Mouse (Mus musculus) heart, adult 10 weeks (tissue): ENCODE measurements around the gene Hnrnpul2. TPM values are rescaled to one million over a fixed set of nuclear protein-coding genes. Genes with fewer than 3 reads are reported as not detected.

Experiments used
- polyA plus RNA-seq: library from polyadenylated mRNA; stranded (reverse); fragments of 350-450 nt; fragmentation: Illumina TruSeq; extraction: RNeasy Lipid Tissue Mini Kit (QIAGEN cat#74804); gene quantifications from one replicate; pipeline ENCODE4 v1.2.3, GENCODE M21; 2014; ENCODE audit warnings: low read depth, low replicate concordance

Hnrnpul2 gene
- polyA plus RNA-seq, 1 experiment from 2014 or later, result 53.1 TPM

Other genes starting within 250 kb of the Hnrnpul2 start
- 0.65 TPM for gene Slc22a8, start 228.8 kb upstream of the Hnrnpul2 start, polyA plus RNA-seq
- not detected for gene Slc22a6, start 202.0 kb upstream of the Hnrnpul2 start, polyA plus RNA-seq
- gene Chrm1, start 156.2 kb upstream of the Hnrnpul2 start, polyA plus RNA-seq, result not detected
- gene Slc3a2, start 96.6 kb upstream of the Hnrnpul2 start, polyA plus RNA-seq, result 53.3 TPM
- 21.9 TPM for gene Wdr74, start 84.2 kb upstream of the Hnrnpul2 start, polyA plus RNA-seq
- not detected for gene 1700092M07Rik, start 79.3 kb upstream of the Hnrnpul2 start, polyA plus RNA-seq
- gene Stx5a, start 78.6 kb upstream of the Hnrnpul2 start, polyA plus RNA-seq, result 51.6 TPM
- 80.9 TPM for gene Nxf1, start 62.9 kb upstream of the Hnrnpul2 start, polyA plus RNA-seq
- 132 TPM for gene Tmem223, start 49.0 kb upstream of the Hnrnpul2 start, polyA plus RNA-seq
- gene Tmem179b, start 45.5 kb upstream of the Hnrnpul2 start, polyA plus RNA-seq, result 18.0 TPM
- gene Taf6l, start 33.6 kb upstream of the Hnrnpul2 start, polyA plus RNA-seq, result 4.8 TPM
- gene Polr2g, start 21.4 kb upstream of the Hnrnpul2 start, polyA plus RNA-seq, result 84.7 TPM
- gene Zbtb3, start 17.5 kb upstream of the Hnrnpul2 start, polyA plus RNA-seq, result 1.9 TPM
- 19.7 TPM for gene Ttc9c, start 677 bp upstream of the Hnrnpul2 start, polyA plus RNA-seq
- not detected for gene AC129217.1, start 9.8 kb downstream of the Hnrnpul2 start, polyA plus RNA-seq
- gene Bscl2, start 17.5 kb downstream of the Hnrnpul2 start, polyA plus RNA-seq, result 28.4 TPM
- gene Gng3, start 19.2 kb downstream of the Hnrnpul2 start, polyA plus RNA-seq, result not detected
- 3.0 TPM for gene Lrrn4cl, start 30.8 kb downstream of the Hnrnpul2 start, polyA plus RNA-seq
- gene Ubxn1, start 51.5 kb downstream of the Hnrnpul2 start, polyA plus RNA-seq, result 129 TPM
- gene Uqcc3, start 60.9 kb downstream of the Hnrnpul2 start, polyA plus RNA-seq, result 58.9 TPM
- gene Lbhd1, start 63.7 kb downstream of the Hnrnpul2 start, polyA plus RNA-seq, result 0.76 TPM
- not detected for gene Gm49403, start 63.9 kb downstream of the Hnrnpul2 start, polyA plus RNA-seq
- 33.7 TPM for gene 1810009A15Rik, start 68.8 kb downstream of the Hnrnpul2 start, polyA plus RNA-seq
- not detected for gene Gm49416, start 68.9 kb downstream of the Hnrnpul2 start, polyA plus RNA-seq
- 8.8 TPM for gene Ints5, start 73.0 kb downstream of the Hnrnpul2 start, polyA plus RNA-seq
- 55.4 TPM for gene Ganab, start 78.1 kb downstream of the Hnrnpul2 start, polyA plus RNA-seq
- 39.6 TPM for gene B3gat3, start 100.4 kb downstream of the Hnrnpul2 start, polyA plus RNA-seq
- 19.5 TPM for gene Rom1, start 109.3 kb downstream of the Hnrnpul2 start, polyA plus RNA-seq
- 11.8 TPM for gene Eml3, start 109.5 kb downstream of the Hnrnpul2 start, polyA plus RNA-seq
- gene Mta2, start 121.9 kb downstream of the Hnrnpul2 start, polyA plus RNA-seq, result 34.6 TPM
- gene Tut1, start 133.8 kb downstream of the Hnrnpul2 start, polyA plus RNA-seq, result 9.8 TPM
- 285 TPM for gene Eef1g, start 147.0 kb downstream of the Hnrnpul2 start, polyA plus RNA-seq
- gene Ahnak, start 169.3 kb downstream of the Hnrnpul2 start, polyA plus RNA-seq, result 84.3 TPM